Mouse (Mus musculus) spleen, adult 2 months (tissue): ENCODE measurements around the gene Gm42420.

Experiments used
- CTCF ChIP-seq: fragments of 200-500 bp; IDR thresholded peaks from 2 replicates; pipeline ENCODE4 v1.5.1; 2011; ENCODE audit warnings: mild to moderate bottlenecking, inconsistent platforms; ENCODE audit not compliant: insufficient read depth, insufficient read length, insufficient replicate concordance; ENCODE audit errors: extremely low read depth
- POLR2A ChIP-seq: fragments of 200-500 bp; IDR thresholded peaks from 2 replicates; pipeline ENCODE4 v1.6.1; 2011; ENCODE audit warnings: low read depth, low read length, inconsistent platforms

DNA sequence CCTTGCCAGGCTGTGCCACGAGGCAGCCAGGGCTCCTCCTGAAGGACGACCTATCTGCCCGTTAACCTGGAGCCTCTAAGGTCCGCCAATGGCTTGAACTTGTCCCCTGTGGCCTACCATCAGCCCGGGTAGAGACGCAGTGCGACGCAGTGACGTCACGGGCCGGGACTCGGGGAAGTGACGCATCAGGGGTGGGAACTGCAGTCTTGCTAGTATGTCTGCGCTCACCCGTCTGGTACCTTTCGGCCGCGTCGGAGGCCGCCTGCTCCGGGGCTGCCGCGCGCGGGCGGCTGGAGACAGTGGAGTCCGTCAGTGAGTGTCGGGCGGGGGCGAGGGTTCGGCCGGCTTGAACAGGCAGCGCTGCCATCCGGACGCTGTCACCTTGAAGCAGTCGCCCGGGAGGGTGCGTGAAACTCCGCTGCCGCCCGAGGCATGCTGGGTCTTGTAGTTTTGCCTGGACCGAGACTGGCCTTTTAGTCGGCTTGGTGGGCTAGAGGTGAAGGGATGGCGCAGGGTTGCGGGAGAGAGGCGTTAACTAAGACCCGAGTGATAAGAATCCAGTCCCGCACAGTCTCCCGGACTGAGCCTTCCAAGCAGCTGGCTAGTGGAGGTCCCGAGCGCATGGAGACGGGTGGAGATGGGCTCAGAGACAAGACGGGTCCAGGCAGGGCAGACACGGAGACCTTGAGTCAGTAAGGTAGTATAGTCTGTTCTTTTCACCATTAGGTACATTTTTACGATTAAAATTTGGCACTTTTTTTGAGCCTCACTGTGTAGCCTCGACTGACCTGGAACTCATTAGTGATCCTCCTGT, 7.1 kb downstream of the Gm42420 start, which contains the start of gene Ndufb2:
- TF ChIP-seq CTCF, result no peak
- peak; percentile 67 for TF ChIP-seq POLR2A
